Mouse (Mus musculus): ENCODE data around the gene Sae1.

DNA sequence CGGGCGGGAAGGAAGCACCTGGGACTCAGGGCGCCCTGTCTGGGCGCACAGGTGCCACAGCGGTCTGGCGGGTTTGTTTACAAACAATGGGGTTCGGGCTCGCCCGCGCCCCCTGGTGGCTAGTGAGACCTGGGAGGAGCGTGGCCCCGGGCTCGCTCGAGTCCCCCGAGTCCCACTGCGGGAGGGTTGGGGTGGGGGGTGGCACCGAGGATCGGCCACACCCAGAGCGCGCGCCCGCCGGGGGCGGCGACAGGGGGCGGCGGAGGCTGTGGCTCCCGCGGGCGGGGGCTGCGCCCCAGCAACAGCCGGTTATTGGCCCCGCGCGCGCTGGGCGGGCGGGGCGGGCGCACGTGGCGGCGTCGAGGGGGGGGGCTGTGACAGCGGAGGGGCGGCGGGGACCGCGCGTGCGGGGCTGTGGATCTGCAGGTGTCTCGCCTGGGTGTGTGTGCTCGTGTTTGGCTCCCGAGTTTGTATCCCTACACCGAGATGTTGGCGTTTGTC lies 77.5 kb downstream of the Sae1 start:
- TF ChIP-seq CTCF (conservative IDR thresholded peaks at IDR 0.05; ENCODE audit: insufficient read depth, insufficient read length, low read depth, low read length) (peak; percentile 59), POLR2A (IDR thresholded peaks at IDR 0.05; ENCODE audit: low read depth, low read length) (no peak)
